Mouse (Mus musculus): ENCODE results near the gene Asb8.

DNA sequence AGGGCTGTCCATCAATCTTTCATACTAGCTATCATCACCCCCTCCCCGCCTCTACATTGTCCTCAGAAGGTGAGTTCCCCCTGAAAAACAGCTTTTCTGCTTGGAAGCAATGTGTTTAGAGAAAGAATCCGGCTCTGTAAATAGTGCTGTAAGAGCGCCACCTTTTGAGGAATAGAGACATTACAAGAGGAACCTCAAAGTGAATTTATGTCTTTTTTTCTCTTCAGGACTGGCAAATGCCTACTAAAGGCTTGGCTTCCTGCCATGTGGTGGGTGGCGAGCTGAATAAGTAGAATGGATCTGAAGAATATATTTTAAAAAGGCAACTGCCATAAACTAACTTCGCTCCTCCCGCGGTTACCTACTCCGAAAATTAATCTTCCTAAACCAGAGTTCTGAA lies 8.4 kb upstream of the Asb8 start:
- TF ChIP-seq CTCF (IDR thresholded peaks at IDR 0.05; ENCODE audit: borderline replicate concordance, control insufficient read depth, extremely low read depth, insufficient read depth, low read length, poor library complexity): no peak
- no peak for TF ChIP-seq POLR2A (IDR thresholded peaks at IDR 0.05; ENCODE audit: control insufficient read depth, extremely low read depth, insufficient read depth, low read length, poor library complexity)
